Mouse (Mus musculus) lung, adult 2 months (tissue): ENCODE results near the gene Letm1.

Experiments
- CTCF ChIP-seq: fragments of 200-500 bp; IDR thresholded peaks from 2 replicates; pipeline ENCODE4 v1.5.1; 2011; ENCODE audit warnings: mild to moderate bottlenecking, low read length, control low read depth; ENCODE audit not compliant: insufficient read depth
- POLR2A ChIP-seq: fragments of 200-500 bp; IDR thresholded peaks from 2 replicates; pipeline ENCODE4 v1.6.1; 2011; ENCODE audit warnings: low read depth, mild to moderate bottlenecking, control low read depth, low read length, borderline replicate concordance; ENCODE audit errors: extremely low read depth

DNA sequence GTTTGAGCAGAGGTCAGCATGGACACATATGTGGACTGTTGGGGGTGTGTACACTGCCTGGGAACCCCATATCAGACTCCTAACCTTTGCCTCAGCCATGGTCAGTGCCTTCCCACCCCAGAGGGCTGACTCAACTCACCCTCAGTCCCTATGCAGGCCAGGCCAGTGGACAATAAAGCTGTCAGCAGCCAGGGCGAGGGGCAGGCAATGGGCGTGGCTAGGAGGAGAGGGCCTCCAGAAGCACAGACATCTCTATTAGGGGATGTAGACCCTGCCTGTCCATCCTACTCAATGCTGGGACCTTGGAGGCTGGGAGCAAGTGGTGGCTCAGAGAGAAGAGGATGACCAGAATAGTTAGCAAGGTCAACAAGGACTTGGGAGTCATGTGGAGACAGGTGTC, 67.4 kb downstream of the Letm1 start:
- no peak for TF ChIP-seq CTCF
- no peak for TF ChIP-seq POLR2A
